Mouse (Mus musculus): Measurements from ENCODE around the gene Kcnmb1.

DNA sequence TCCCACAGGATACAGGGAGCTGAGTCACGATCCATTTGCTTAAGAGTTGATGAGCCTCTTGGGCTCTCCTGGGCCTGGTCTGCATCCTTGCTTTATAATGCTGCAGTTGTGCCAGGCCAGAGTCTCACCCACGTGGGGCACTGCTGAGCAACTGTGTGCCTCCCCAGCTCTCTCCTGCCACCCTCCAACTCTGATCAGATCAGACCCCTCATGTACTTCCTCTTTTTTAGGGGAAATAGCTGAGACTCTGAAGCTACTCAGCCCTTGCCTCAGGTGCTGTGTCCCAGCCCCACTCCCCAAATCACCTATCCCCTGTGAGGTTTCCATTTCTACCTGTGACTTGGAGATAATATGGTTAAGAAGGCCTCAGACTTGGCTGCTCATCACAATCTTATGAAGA, 2.6 kb downstream of the Kcnmb1 start:
- TF ChIP-seq CTCF (IDR thresholded peaks at IDR 0.05; ENCODE audit: extremely low read depth, insufficient read depth, low read length) (no peak), POLR2A (IDR thresholded peaks at IDR 0.05; ENCODE audit: extremely low read depth, insufficient read depth, low read length) (no peak)
